Mouse (Mus musculus) liver, adult 2 months (tissue): ENCODE data around the gene Gfod1.

ENCODE experiments used
- CTCF ChIP-seq: fragments of 200-500 bp; IDR thresholded peaks from 2 replicates; pipeline ENCODE4 v1.5.1; 2011; ENCODE audit warnings: low read depth, low read length, control low read depth
- POLR2A ChIP-seq: fragments of 200-500 bp; IDR thresholded peaks from 2 replicates; pipeline ENCODE4 v1.6.1; 2011; ENCODE audit warnings: low read length, control low read depth; ENCODE audit not compliant: insufficient read depth; ENCODE audit errors: extremely low read depth

- TF ChIP-seq CTCF: peak; percentile 77
- TF ChIP-seq POLR2A: no peak
Observed at GRCm38 (mm10) chr13:43201033-43201432, 102.9 kb downstream of the Gfod1 start.
